Mouse (Mus musculus) olfactory bulb, adult 2 months (tissue): ENCODE results near the gene Ppp2r5e.

Experiments used
- CTCF ChIP-seq: fragments of 200-500 bp; IDR thresholded peaks from 2 replicates; pipeline ENCODE4 v1.5.1; 2012; ENCODE audit warnings: low read depth, mild to moderate bottlenecking, low read length, moderate library complexity; ENCODE audit not compliant: insufficient read depth
- POLR2A ChIP-seq: fragments of 200-500 bp; IDR thresholded peaks from 2 replicates; pipeline ENCODE4 v1.6.1; 2012; ENCODE audit warnings: mild to moderate bottlenecking, low read depth, low read length, moderate library complexity; ENCODE audit not compliant: insufficient read depth

GRCm38 (mm10) chr12:75537019-75537672 lies 58.9 kb downstream of the Ppp2r5e start:
- TF ChIP-seq CTCF (no peak), POLR2A (no peak)
